Mouse (Mus musculus): ENCODE measurements at regions not wholly inside any gene's neighbourhood (a gene's known extent, or its start where the extent isn't known, plus 50 kb on each side); places are given as distances from the start of the nearest gene placed in this dataset.

DNA sequence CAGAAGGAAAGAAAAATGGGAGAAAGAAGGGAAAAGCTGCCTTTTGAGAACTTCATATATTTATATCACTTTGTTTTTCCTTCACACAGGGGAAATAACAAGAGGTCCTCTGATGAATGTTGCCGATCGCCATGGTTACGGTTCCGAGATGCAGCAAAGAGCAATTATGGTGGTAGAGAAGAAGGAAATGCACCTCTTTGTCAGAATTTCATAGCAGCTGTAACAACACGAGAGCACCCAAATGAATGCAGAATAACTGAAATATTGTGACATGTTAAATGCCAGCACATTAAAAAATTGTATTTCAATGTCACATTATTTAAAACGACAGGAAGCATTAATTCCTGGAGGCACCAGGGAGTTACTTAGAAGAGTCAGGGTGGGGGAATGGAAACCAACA, 279.4 kb downstream of the Mctp2 start:
- H3K4me2 ChIP-seq: no peak overlapping the region
- no peaks in the 10 kb centered on the region for H3K9me3 ChIP-seq
- WGBS: 63% methylated on average over 6 of the region's 6 CpGs
- no peak for ATAC-seq (replicated peaks)
- H3K9ac ChIP-seq: no peak overlapping the region
- no peak overlapping the region for H3K4me3 ChIP-seq
- H3K36me3 ChIP-seq (replicated peaks): no peaks in the 10 kb centered on the region
- H3K4me1 ChIP-seq: 0 out of 2 replicates have a peak, but pooled peaks cover 4% of the 10 kb centered on the region
- H3K27ac ChIP-seq: no peak overlapping the region
- no peaks in the 10 kb centered on the region for H3K27me3 ChIP-seq (replicated peaks)

DNA sequence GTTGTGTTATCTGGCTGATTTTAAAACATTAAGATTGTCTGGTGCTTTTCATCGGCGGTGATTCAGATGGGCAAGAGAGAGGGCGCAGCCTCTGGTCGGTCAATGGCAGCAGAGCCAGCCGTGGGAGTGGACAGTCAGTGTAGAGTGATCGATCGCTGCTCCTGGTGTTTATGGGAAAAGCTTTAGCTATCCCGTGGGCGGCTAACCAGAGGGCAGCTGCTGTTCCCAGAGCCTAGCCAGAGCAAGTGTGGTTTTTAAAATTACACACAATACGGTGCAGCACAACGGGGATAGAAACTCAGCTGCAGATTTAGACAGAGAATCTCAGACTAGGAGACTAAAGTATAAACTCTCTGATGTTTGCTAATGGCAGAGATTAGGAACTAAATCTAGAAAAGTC, 297.3 kb downstream of the Mctp2 start:
- WGBS: 94% methylated on average over 11 of the region's 11 CpGs
- H3K36me3 ChIP-seq (replicated peaks): no peaks in the 10 kb centered on the region
- no peak overlapping the region for H3K4me3 ChIP-seq
- ATAC-seq (replicated peaks): no peak
- H3K4me2 ChIP-seq: no peak overlapping the region
- H3K9ac ChIP-seq: no peak overlapping the region
- no peaks in the 10 kb centered on the region for H3K27me3 ChIP-seq (replicated peaks)
- no peaks in the 10 kb centered on the region for H3K9me3 ChIP-seq
- no peaks in the 10 kb centered on the region for H3K4me1 ChIP-seq
- no peak overlapping the region for H3K27ac ChIP-seq

DNA sequence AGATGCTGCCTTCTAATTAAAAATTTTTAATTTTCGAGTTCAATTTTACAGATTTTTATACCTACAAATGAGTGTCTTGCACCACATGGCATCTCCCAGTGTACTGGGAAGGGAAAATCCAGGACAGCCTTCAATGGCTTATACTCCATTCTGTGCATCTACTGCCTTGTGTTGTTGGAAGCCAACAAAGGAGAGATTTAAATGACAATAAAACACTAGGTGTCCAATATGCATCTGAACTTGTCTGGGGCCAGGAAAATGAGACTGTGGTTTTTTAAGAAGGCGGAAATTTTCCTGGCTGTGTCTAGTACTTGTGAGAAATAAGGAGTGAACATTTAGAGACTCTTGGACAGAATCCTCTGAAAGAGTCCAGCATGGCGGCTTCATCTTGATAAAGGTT, 302.1 kb downstream of the Mctp2 start:
- Histone ChIP-seq H3K27me3 (replicated peaks) (no peaks in the 10 kb centered on the region), H3K4me2 (no peak overlapping the region), H3K4me1 (no peaks in the 10 kb centered on the region), H3K36me3 (replicated peaks) (no peaks in the 10 kb centered on the region), H3K9me3 (no peaks in the 10 kb centered on the region), H3K4me3 (no peak overlapping the region), H3K9ac (no peak overlapping the region), H3K27ac (no peak overlapping the region)
- no peak for ATAC-seq (replicated peaks)
- WGBS: 68% methylated on average over 3 of the region's 3 CpGs

GRCm38 (mm10) chr7:71992526-71992925, 313.9 kb downstream of the Mctp2 start:
- H3K4me3 ChIP-seq: no peak overlapping the region
- H3K4me2 ChIP-seq: no peak overlapping the region
- H3K36me3 ChIP-seq (replicated peaks): no peaks in the 10 kb centered on the region
- no peaks in the 10 kb centered on the region for H3K9me3 ChIP-seq
- H3K27ac ChIP-seq: no peak overlapping the region
- no peaks in the 10 kb centered on the region for H3K27me3 ChIP-seq (replicated peaks)
- no peak overlapping the region for H3K9ac ChIP-seq
- ATAC-seq (replicated peaks): no peak
- no peaks in the 10 kb centered on the region for H3K4me1 ChIP-seq
- 78% methylated on average over 3 of the region's 3 CpGs for WGBS

DNA sequence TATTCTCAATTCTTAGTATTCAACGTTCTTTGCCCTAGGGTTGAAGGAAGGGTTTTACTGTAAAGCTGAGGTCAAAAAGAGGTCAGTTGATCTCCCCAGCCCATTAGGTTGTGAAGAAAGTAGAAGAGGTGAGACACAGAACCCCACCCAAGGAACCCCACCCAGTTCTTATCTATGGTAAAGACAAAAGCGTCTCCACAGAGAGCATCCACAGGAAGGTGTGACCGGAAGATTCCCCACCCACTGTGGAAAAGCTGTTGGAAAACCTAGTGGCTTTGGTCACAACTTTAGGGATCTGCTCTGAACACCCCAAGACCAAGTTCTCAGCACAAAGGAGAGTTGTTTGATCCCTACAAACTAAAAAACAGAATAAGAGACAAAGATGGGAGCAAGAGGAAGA, 314.6 kb downstream of the Mctp2 start:
- Histone ChIP-seq H3K36me3 (replicated peaks) (no peaks in the 10 kb centered on the region), H3K4me1 (no peaks in the 10 kb centered on the region), H3K27ac (no peak overlapping the region), H3K9me3 (no peaks in the 10 kb centered on the region), H3K4me2 (no peak overlapping the region), H3K27me3 (replicated peaks) (no peaks in the 10 kb centered on the region), H3K4me3 (no peak overlapping the region), H3K9ac (no peak overlapping the region)
- no peak for ATAC-seq (replicated peaks)
- WGBS: 90% methylated on average over 3 of the region's 3 CpGs

DNA sequence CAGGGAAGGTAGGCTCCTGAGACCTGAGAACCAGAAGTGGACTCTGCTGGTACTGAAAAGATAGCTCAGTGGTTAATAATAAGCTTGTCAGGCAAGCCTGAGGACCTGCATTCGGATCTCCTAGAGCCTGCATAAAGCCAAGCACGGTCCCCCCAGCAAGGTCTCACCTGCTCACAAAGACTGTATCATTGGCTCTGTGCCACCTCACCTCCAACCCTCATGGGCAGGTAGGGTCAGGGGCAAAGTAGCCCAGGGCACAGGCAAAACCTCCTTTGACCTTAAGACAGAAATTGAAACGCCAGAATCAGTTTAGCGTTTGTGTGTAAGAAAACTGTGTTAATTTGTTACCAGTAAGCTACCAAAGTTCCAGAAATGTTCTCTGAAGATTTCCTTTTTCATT, 315.2 kb downstream of the Mctp2 start:
- H3K27ac ChIP-seq: no peak overlapping the region
- ATAC-seq (replicated peaks): no peak
- H3K4me3 ChIP-seq: no peak overlapping the region
- no peak overlapping the region for H3K4me2 ChIP-seq
- WGBS: 94% methylated on average over 4 of the region's 4 CpGs
- no peaks in the 10 kb centered on the region for H3K27me3 ChIP-seq (replicated peaks)
- no peaks in the 10 kb centered on the region for H3K9me3 ChIP-seq
- H3K36me3 ChIP-seq (replicated peaks): no peaks in the 10 kb centered on the region
- H3K4me1 ChIP-seq: no peaks in the 10 kb centered on the region
- no peak overlapping the region for H3K9ac ChIP-seq

GRCm38 (mm10) chr7:71966015-71966414, 340.4 kb downstream of the Mctp2 start:
- no peaks in the 10 kb centered on the region for H3K36me3 ChIP-seq (replicated peaks)
- no peak overlapping the region for H3K9ac ChIP-seq
- no peak for ATAC-seq (replicated peaks)
- H3K4me2 ChIP-seq: no peak overlapping the region
- no peak overlapping the region for H3K27ac ChIP-seq
- no peaks in the 10 kb centered on the region for H3K27me3 ChIP-seq (replicated peaks)
- H3K9me3 ChIP-seq: no peaks in the 10 kb centered on the region
- H3K4me1 ChIP-seq: peaks cover 2% of the 10 kb centered on the region
- 88% methylated on average over 4 of the region's 4 CpGs for WGBS
- H3K4me3 ChIP-seq: no peak overlapping the region

- Histone ChIP-seq H3K36me3 (replicated peaks) (no peaks in the 10 kb centered on the region), H3K27ac (no peak overlapping the region), H3K4me2 (no peak overlapping the region), H3K9me3 (no peaks in the 10 kb centered on the region), H3K4me3 (no peak overlapping the region), H3K27me3 (replicated peaks) (no peaks in the 10 kb centered on the region), H3K4me1 (peaks cover 8% of the 10 kb centered on the region), H3K9ac (no peak overlapping the region)
- 83% methylated on average over 4 of the region's 4 CpGs for WGBS
- no peak for ATAC-seq (replicated peaks)
Observed at GRCm38 (mm10) chr7:71963456-71963855, 343.0 kb downstream of the Mctp2 start.

GRCm38 (mm10) chr7:71962851-71963250, 343.6 kb downstream of the Mctp2 start:
- Histone ChIP-seq H3K4me3 (no peak overlapping the region), H3K4me2 (no peak overlapping the region), H3K27me3 (replicated peaks) (no peaks in the 10 kb centered on the region), H3K4me1 (peaks cover 8% of the 10 kb centered on the region), H3K27ac (no peak overlapping the region), H3K36me3 (replicated peaks) (no peaks in the 10 kb centered on the region), H3K9ac (no peak overlapping the region), H3K9me3 (no peaks in the 10 kb centered on the region)
- WGBS: 88% methylated on average over 3 of the region's 3 CpGs
- ATAC-seq (replicated peaks): no peak

- Histone ChIP-seq H3K9me3 (no peaks in the 10 kb centered on the region), H3K4me2 (peak overlapping the region; percentile 43), H3K4me3 (peak overlapping the region; percentile 15; the same call in 1 of the 2 replicates), H3K9ac (peak overlapping the region; percentile 22; the same call in 1 of the 2 replicates), H3K27me3 (replicated peaks) (no peaks in the 10 kb centered on the region), H3K4me1 (peaks cover 8% of the 10 kb centered on the region), H3K27ac (peak overlapping the region; percentile 38; the same call in 1 of the 2 replicates), H3K36me3 (replicated peaks) (no peaks in the 10 kb centered on the region)
- WGBS: under 1% methylated on average over 11 of the region's 11 CpGs
- ATAC-seq (replicated peaks): peak; percentile 67
Observed at GRCm38 (mm10) chr7:71960453-71961230, 345.8 kb downstream of the Mctp2 start.

GRCm38 (mm10) chr7:71946548-71946947, 359.9 kb downstream of the Mctp2 start:
- WGBS: 87% methylated on average over 6 of the region's 6 CpGs
- Histone ChIP-seq H3K27ac (no peak overlapping the region), H3K9me3 (no peaks in the 10 kb centered on the region), H3K4me2 (no peak overlapping the region), H3K4me1 (peaks cover 22% of the 10 kb centered on the region), H3K9ac (no peak overlapping the region), H3K4me3 (no peak overlapping the region), H3K27me3 (replicated peaks) (no peaks in the 10 kb centered on the region), H3K36me3 (replicated peaks) (no peaks in the 10 kb centered on the region)
- no peak for ATAC-seq (replicated peaks)

DNA sequence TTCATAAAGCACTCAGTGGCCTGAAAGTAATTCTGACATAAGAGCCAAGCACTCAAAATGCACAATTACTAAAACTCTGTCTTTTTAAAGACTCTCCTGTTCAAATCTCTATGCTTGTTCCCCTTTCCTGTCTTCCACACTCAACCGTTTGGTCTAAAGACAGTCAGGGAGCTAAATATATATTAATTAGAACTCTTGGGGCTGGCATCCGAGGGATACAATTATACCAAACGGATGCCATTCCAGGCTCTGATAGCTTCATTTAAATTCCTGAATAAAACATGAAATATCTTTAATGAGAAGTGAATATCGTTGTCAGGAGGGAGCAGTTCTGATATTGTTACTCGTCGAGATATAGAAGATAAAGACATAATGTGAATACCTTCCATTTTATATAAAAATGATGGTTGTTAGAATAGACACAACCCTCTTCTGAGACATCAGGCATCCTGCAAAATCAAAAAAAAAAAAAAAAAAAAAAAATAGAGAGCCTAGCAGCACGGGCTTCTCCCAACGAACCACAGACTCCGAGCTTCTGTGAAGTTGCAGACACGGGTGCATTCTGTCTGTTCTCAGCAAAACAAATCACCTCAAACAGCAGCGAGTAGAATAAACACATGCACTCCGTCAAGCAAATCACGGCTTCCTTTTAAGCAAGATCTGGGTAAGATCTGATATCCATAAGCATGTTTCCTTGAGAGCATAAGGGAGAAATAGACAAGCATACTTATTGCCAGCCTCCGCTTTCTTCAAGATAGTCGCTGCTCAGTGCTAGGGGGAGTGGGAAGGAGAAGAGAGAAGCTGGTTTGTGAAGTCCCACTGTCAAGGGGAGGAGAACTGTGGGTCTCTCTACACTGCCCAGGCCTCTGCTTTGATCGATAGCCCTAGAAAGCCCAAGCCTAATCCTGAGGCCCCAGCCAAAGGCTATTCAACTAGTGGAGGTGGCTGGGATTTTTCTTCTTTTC, 363.0 kb downstream of the Mctp2 start:
- peak; percentile 70; the same call in 1 of the 2 replicates for ATAC-seq (replicated peaks)
- WGBS: 26% methylated on average over 16 of the region's 16 CpGs
- Histone ChIP-seq H3K9me3 (no peaks in the 10 kb centered on the region), H3K9ac (no peak overlapping the region), H3K27me3 (replicated peaks) (no peaks in the 10 kb centered on the region), H3K4me3 (no peak overlapping the region), H3K4me2 (peak overlapping the region; percentile 24), H3K36me3 (replicated peaks) (no peaks in the 10 kb centered on the region), H3K27ac (peak overlapping the region; percentile 63; the same call in 1 of the 2 replicates), H3K4me1 (peaks cover 22% of the 10 kb centered on the region)

All from midbrain, embryonic 15.5 days (tissue).